Mouse (Mus musculus): ENCODE data around the gene Vav3. TPM values are rescaled to one million over a fixed set of nuclear protein-coding genes. Genes with fewer than 3 reads are reported as not detected.

The Vav3 gene
- polyA plus RNA-seq, 1 experiment from 2014 or later: 3.7 TPM

DNA sequence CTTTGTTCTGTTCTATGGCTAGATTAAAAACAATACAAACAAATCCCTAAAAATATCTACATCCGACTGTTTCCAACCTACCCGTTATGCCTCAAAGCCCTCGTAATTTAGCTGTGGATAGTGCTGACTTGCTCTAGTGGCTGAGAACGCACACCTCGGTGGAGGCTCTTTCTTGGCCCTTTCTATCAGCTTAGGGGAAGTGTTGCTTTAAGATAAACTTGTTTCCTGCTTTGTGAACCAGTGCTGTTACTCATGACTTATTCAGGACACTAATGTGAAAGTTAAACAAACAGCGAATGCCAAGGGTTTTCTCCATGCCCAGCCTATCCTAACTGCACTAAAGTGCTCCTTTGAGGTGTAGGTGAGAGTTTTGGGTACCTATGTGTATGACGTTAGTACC lies 221.3 kb downstream of the Vav3 start:
- DNase-seq: no peak
- 44% methylated on average over 7 of the region's 7 CpGs for WGBS (ENCODE audit: insufficient replicate concordance)

DNA sequence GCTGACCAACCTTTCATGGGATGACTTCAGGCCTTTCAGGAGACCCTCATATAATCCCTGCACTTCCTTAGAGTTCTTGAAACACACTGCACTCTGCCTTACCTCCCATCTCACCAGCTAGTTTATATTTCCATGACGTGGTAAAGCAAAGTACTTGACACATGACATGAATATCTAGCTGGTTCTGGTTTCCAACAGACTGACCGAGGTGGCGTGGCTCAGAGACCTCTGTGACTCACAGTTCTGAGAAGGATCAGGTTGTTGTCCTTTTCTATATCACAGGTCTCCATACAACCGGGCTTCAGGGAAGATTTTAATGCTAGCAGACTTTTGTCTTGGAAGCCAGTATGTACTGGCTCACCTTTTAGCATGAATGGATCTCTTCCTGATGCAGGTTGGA lies 221.8 kb downstream of the Vav3 start:
- DNase-seq (no peak), ATAC-seq (ENCODE audit: low read depth) (no peak)
- H3K27me3 ChIP-seq: no peaks in the 10 kb centered on the region
- no peak overlapping the region for H3K4me2 ChIP-seq
- H3K36me3 ChIP-seq: no peaks in the 10 kb centered on the region
- H3K27ac ChIP-seq: no peak overlapping the region
- H3K9me3 ChIP-seq (replicated peaks): no peaks in the 10 kb centered on the region
- no peaks in the 10 kb centered on the region for H3K4me1 ChIP-seq (replicated peaks)
- H3K9ac ChIP-seq: no peak overlapping the region
- WGBS (ENCODE audit: insufficient replicate concordance): 51% methylated on average over 4 of the region's 4 CpGs
- no peak overlapping the region for H3K4me3 ChIP-seq (replicated peaks)

More for the DNA sequence above, 221.3 kb downstream of the Vav3 start:
- Histone ChIP-seq H3K9me3 (replicated peaks) (no peaks in the 10 kb centered on the region), H3K4me2 (no peak overlapping the region), H3K4me3 (replicated peaks) (no peak overlapping the region), H3K27me3 (no peaks in the 10 kb centered on the region), H3K36me3 (no peaks in the 10 kb centered on the region), H3K27ac (no peak overlapping the region), H3K9ac (no peak overlapping the region), H3K4me1 (replicated peaks) (no peaks in the 10 kb centered on the region)
- ATAC-seq (ENCODE audit: low read depth): no peak

DNA sequence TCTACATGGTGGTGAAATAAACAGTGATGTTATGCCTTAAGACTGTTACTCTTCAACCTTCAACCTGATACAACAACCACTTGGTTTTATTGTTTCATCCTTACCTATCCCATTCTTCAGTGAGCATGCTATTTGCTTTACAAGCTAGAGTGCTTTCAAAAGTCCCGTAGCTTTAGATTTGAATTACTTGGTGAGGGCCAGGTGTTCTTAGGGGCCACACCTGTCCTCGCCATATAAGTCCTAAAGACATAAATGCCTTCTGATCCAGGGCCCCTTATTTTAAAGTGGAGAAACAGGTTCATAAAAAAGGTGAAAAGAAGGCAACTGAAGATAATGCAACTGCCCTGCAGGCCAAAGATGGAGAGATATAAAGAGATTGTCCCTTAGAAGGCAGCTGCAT lies 224.0 kb downstream of the Vav3 start:
- Histone ChIP-seq H3K4me3 (replicated peaks) (no peak overlapping the region), H3K4me2 (no peak overlapping the region), H3K9me3 (replicated peaks) (no peaks in the 10 kb centered on the region), H3K4me1 (replicated peaks) (0 out of 2 replicates have a peak, but pooled peaks cover 3% of the 10 kb centered on the region), H3K9ac (no peak overlapping the region), H3K27ac (no peak overlapping the region), H3K27me3 (no peaks in the 10 kb centered on the region), H3K36me3 (no peaks in the 10 kb centered on the region)
- ATAC-seq (ENCODE audit: low read depth): no peak
- 68% methylated on average over 2 of the region's 2 CpGs for WGBS (ENCODE audit: insufficient replicate concordance)
- DNase-seq: no peak

DNA sequence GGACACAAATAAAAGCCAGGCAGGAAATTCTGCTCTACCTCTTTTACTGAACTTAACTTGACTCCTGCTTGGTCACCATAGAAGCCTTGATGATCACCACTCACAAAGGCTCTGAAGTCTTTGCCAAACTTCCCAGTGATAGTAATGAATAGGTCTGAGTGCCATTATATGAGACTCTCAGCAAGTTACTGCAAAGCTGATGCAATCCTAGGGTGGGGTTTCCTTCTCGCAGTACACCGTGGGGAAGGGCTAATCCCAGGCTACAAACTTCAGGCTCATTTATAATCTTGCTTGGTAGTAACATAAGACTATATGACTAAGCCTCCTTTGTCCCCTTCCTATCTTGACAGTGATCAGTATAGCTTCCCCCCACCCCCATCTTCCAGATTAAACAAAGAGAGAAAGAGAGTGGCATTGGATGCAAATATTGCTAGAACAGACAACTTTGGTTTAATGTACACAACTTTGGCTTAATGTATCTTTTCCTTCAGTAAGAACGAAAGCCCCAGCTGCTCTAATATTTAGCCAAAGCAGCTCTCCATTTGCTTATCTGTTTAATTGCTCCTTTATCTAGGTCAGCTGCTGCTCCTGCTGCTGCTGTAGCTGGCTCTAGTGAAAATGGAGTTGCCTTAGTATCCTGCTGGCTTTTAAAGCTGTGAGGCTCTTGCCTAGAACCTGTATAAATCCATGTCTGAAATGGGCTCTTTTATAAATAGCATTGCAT lies 228.3 kb downstream of the Vav3 start:
- no peaks in the 10 kb centered on the region for H3K27me3 ChIP-seq
- no peak for ATAC-seq (ENCODE audit: low read depth)
- no peak for DNase-seq
- WGBS (ENCODE audit: insufficient replicate concordance): 30% methylated on average over 3 of the region's 3 CpGs
- no peak overlapping the region for H3K27ac ChIP-seq
- no peaks in the 10 kb centered on the region for H3K36me3 ChIP-seq
- H3K9me3 ChIP-seq (replicated peaks): no peaks in the 10 kb centered on the region
- H3K4me2 ChIP-seq: no peak overlapping the region
- no peak overlapping the region for H3K4me3 ChIP-seq (replicated peaks)
- 0 out of 2 replicates have a peak, but pooled peaks cover 3% of the 10 kb centered on the region for H3K4me1 ChIP-seq (replicated peaks)
- no peak overlapping the region for H3K9ac ChIP-seq

DNA sequence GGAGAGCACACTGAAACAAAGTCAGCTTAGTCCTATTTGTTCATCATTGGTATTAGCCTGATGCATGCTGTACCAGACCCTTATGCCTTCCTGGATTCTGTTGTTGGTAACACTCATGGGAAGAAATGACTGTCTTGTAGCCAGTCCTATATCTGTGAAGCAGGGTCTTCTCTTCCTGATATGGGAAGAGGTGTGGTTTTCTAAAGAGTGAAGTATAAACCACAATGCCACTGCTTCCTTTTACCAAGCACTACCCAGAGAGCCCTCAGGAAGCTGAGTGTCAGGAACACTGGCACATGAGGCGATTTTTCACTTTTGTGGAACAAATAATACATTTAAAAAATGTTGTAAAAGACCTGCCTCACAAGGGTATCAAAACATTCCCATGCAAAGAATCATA lies 231.0 kb downstream of the Vav3 start:
- DNase-seq: no peak
- H3K4me2 ChIP-seq: no peak overlapping the region
- 24% methylated on average over 1 of the region's 1 CpGs for WGBS (ENCODE audit: insufficient replicate concordance)
- H3K9ac ChIP-seq: no peak overlapping the region
- H3K9me3 ChIP-seq (replicated peaks): no peaks in the 10 kb centered on the region
- no peaks in the 10 kb centered on the region for H3K27me3 ChIP-seq
- H3K4me3 ChIP-seq (replicated peaks): no peak overlapping the region
- H3K4me1 ChIP-seq (replicated peaks): 0 out of 2 replicates have a peak, but pooled peaks cover 3% of the 10 kb centered on the region
- ATAC-seq (ENCODE audit: low read depth): no peak
- no peaks in the 10 kb centered on the region for H3K36me3 ChIP-seq
- H3K27ac ChIP-seq: no peak overlapping the region

DNA sequence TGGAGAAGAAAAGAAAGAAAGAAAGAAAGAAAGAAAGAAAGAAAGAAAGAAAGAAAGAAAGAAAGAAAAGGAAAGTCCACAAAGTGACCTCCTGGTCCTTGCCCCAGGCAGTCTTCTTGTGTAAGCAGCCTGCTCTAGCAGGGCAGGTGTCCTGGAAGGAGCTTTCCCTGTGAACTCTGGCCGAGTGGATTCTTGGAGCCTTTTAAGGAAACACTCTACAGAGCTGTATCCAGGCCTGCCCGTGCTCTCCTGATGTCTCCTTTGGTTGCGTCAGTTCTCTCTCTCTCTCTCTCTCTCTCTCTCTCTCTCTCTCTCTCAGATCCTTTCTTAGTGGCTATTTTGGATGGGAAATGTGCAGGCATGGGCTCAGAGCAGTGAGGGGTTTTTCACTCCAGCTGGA lies 232.4 kb downstream of the Vav3 start:
- no peak for ATAC-seq (ENCODE audit: low read depth)
- no peak overlapping the region for H3K4me2 ChIP-seq
- no peaks in the 10 kb centered on the region for H3K9me3 ChIP-seq (replicated peaks)
- no peak overlapping the region for H3K4me3 ChIP-seq (replicated peaks)
- no peaks in the 10 kb centered on the region for H3K36me3 ChIP-seq
- WGBS (ENCODE audit: insufficient replicate concordance): 59% methylated on average over 3 of the region's 3 CpGs
- no peak for DNase-seq
- H3K9ac ChIP-seq: no peak overlapping the region
- H3K27ac ChIP-seq: no peak overlapping the region
- 0 out of 2 replicates have a peak, but pooled peaks cover 3% of the 10 kb centered on the region for H3K4me1 ChIP-seq (replicated peaks)
- H3K27me3 ChIP-seq: no peaks in the 10 kb centered on the region

DNA sequence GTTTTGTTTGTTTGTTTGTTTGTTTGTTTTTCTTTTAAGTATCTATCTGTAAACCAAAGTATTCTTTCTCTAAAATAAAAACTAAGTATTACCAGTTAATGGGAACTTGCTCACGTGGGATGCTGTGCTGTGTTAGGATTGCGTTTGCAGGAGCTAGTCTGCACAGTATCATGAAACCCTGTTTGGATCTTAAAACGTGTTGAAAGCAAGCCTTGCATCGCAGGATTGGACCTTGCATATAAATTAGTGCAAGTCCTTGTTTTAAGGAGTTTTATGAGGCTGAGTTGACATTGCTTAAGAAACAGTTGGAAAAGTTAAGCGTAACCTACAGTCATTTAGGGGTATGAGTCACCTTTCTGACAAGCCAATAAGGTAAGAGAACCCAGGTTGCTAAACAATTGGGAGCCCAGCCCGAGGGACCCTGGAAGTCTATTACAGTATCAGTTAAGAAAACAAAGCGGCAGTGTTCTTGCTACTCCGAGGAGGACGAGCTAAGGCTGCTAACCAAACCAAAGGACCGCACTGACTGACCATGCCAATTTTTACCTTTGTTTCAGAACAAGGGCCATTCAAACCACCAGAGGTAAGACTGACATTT lies 233.2 kb downstream of the Vav3 start:
- DNase-seq (no peak), ATAC-seq (ENCODE audit: low read depth) (no peak)
- Histone ChIP-seq H3K4me2 (no peak overlapping the region), H3K27ac (no peak overlapping the region), H3K4me1 (replicated peaks) (0 out of 2 replicates have a peak, but pooled peaks cover 3% of the 10 kb centered on the region), H3K9me3 (replicated peaks) (no peaks in the 10 kb centered on the region), H3K36me3 (no peaks in the 10 kb centered on the region), H3K4me3 (replicated peaks) (no peak overlapping the region), H3K27me3 (no peaks in the 10 kb centered on the region), H3K9ac (no peak overlapping the region)
- 67% methylated on average over 10 of the region's 10 CpGs for WGBS (ENCODE audit: insufficient replicate concordance)

DNA sequence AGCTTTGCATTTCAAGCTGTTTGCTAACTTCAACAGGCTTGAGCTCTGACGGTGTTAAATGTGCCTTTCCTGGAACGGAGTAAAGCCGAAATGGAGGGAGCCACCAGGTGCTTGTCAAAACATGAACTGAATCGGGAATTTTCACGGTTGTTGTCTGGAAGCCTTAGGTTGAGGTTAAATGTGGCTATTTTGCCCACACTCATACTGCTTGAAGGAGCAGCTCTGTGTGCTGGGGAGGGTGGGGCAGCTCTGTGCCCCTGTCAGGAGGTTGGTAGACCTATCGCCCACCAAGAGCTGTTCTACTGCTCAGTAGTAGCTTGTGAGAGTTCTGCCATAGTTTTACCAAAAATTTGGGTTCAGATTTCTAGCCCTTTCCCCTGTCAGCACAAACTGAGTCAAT lies 233.7 kb downstream of the Vav3 start:
- ATAC-seq (ENCODE audit: low read depth): no peak
- Histone ChIP-seq H3K9me3 (replicated peaks) (no peaks in the 10 kb centered on the region), H3K27me3 (no peaks in the 10 kb centered on the region), H3K9ac (no peak overlapping the region), H3K4me2 (no peak overlapping the region), H3K4me1 (replicated peaks) (no peaks in the 10 kb centered on the region), H3K27ac (no peak overlapping the region), H3K4me3 (replicated peaks) (no peak overlapping the region), H3K36me3 (no peaks in the 10 kb centered on the region)
- no peak for DNase-seq
- 74% methylated on average over 6 of the region's 6 CpGs for WGBS (ENCODE audit: insufficient replicate concordance)

DNA sequence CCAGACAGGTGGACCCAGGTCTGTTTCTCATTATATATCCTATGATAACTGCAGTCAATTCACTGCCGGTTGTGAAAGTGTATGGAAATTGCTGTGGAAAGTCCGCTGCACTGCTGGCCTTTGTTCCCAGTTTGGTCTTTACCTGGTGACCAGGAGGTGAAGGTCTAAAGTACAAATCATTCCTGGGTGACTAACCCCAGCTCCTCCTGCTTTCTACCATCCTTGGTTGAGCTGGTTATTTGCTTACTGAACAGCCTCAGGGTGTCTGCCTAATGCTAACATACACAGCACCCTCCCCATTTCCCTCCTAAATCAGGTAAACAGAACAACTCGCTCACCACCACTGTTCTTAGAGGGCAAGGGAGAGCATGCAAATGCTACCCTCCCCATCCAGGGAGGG lies 237.9 kb downstream of the Vav3 start:
- Histone ChIP-seq H3K9me3 (replicated peaks) (no peaks in the 10 kb centered on the region), H3K4me1 (replicated peaks) (no peaks in the 10 kb centered on the region), H3K27ac (no peak overlapping the region), H3K4me2 (no peak overlapping the region), H3K9ac (no peak overlapping the region), H3K27me3 (no peaks in the 10 kb centered on the region), H3K36me3 (no peaks in the 10 kb centered on the region), H3K4me3 (replicated peaks) (no peak overlapping the region)
- 63% methylated on average over 3 of the region's 3 CpGs for WGBS (ENCODE audit: insufficient replicate concordance)
- ATAC-seq (ENCODE audit: low read depth) (no peak), DNase-seq (no peak)

DNA sequence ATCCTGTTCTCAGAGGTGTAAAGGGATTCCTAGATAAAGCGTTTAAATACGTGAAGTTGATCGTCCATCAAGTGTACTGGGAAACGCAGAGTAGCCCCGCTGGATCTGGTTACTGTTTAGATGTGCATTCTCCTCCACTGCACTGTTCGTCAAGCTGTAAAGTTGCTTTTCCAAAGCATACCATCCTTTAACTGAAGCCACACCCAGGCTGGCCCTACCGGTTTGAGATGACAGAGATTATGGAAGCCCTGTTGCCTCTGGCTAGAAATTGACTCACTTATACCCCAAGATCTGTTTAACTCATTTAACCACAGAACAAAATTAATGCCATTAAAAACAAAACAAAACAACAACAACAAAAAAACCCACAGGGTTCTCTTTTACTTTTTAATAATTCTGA lies 238.5 kb downstream of the Vav3 start:
- DNase-seq (no peak), ATAC-seq (ENCODE audit: low read depth) (no peak)
- Histone ChIP-seq H3K9me3 (replicated peaks) (no peaks in the 10 kb centered on the region), H3K4me2 (no peak overlapping the region), H3K4me3 (replicated peaks) (no peak overlapping the region), H3K36me3 (no peaks in the 10 kb centered on the region), H3K4me1 (replicated peaks) (no peaks in the 10 kb centered on the region), H3K9ac (no peak overlapping the region), H3K27me3 (no peaks in the 10 kb centered on the region), H3K27ac (no peak overlapping the region)
- 57% methylated on average over 7 of the region's 7 CpGs for WGBS (ENCODE audit: insufficient replicate concordance)

DNA sequence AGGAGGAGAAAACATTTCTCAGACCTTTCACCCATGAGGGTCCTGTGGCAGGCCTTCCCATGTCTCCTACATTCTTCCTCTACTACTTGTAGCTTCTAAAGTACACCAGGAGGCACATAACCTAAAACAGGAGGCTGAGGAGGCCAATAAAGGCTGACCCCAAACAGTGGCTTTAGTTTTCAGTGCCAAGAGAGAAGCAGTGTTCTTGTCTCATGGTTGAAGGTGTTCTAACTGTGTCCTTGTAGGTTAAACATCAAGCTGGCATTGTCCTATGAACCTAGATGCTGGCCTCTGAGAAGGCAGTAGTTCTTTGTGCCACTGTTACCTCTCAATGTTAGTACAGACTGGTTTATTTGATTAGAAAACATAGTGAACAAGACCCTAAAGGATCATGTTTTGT lies 245.5 kb downstream of the Vav3 start:
- DNase-seq (no peak), ATAC-seq (ENCODE audit: low read depth) (no peak)
- Histone ChIP-seq H3K4me2 (no peak overlapping the region), H3K4me3 (replicated peaks) (no peak overlapping the region), H3K9me3 (replicated peaks) (no peaks in the 10 kb centered on the region), H3K27me3 (no peaks in the 10 kb centered on the region), H3K36me3 (no peaks in the 10 kb centered on the region), H3K27ac (no peak overlapping the region), H3K4me1 (replicated peaks) (no peaks in the 10 kb centered on the region), H3K9ac (no peak overlapping the region)

DNA sequence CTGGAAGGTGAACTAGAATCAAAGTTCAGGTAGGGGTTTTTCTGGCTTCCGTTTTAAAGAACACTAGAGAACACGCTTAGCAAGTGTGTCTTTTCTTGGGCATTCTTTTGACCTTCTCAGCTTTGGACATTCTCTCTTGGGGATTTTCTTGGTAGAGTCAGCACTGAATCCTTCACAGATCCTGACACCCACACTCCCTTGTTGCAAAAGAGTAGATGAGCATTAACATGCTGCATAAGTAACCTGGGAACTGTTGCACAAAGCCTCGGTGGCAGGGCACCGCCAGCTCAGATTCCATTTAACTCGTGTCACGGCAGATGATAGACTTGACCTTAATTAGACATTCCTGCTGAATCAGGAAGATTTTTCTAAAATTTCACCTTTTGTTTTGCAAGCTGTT lies 252.5 kb downstream of the Vav3 start:
- no peaks in the 10 kb centered on the region for H3K27me3 ChIP-seq
- no peak overlapping the region for H3K4me3 ChIP-seq (replicated peaks)
- no peak for ATAC-seq (ENCODE audit: low read depth)
- no peaks in the 10 kb centered on the region for H3K4me1 ChIP-seq (replicated peaks)
- 72% methylated on average over 6 of the region's 6 CpGs for WGBS (ENCODE audit: insufficient replicate concordance)
- H3K9me3 ChIP-seq (replicated peaks): no peaks in the 10 kb centered on the region
- no peak overlapping the region for H3K9ac ChIP-seq
- no peak overlapping the region for H3K27ac ChIP-seq
- no peaks in the 10 kb centered on the region for H3K36me3 ChIP-seq
- no peak for DNase-seq
- H3K4me2 ChIP-seq: no peak overlapping the region

All from liver, embryonic 13.5 days (tissue).